Mouse (Mus musculus): ENCODE results near the gene Atf7.

The Atf7 gene

GRCm38 (mm10) chr15:102546246-102546645, 79.0 kb downstream of the Atf7 start:
- DNase-seq = peak in 1 of 2 experiments; percentile 51

- DNase-seq = peak; percentile 89 to 97
Measured at GRCm38 (mm10) chr15:102544801-102545200, 80.5 kb downstream of the Atf7 start.

DNA sequence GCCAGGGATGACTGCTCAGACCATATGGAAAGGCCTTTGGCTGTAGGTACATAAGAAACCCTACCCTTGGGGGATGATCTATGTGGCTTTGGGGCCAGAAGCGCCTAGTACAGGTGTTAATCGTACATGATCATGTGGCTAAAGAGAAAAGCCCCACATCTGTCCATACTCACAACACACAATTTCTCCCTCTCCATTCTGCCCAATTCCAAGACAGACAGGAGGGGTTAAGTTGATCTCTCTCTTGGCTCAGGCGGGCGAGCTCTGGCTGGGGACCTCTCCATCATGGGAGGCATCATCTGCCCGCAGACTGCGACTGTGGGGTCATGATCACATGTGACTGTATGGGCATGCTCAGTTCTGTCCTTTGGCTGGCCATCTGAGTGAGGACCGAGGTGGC, 91.3 kb downstream of the Atf7 start:
- DNase-seq = no peak

- peak in 1 of 2 experiments; percentile 52 for DNase-seq
Measured at GRCm38 (mm10) chr15:102532106-102532900, 93.0 kb downstream of the Atf7 start.

- DNase-seq = no peak
Measured at GRCm38 (mm10) chr15:102531586-102531985, 93.7 kb downstream of the Atf7 start.

DNA sequence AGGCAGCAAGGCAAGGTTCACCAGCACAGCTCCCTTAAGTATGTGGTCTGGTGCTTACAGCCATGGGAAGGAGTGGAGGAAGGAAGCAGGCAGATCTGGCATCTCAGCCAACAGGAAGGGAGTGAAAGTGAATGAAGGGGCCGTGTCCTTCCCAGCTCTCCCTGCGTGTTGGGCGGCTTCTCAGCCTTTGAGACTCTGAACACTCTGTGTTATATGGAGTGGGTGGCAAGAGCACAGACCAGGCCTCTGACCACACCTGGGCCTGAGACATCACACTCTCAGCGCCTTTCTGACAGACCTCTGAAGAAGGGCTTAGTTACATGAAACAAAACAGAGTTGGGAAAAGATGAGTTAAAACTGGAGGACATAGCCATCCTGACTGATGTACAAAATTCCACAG, 94.7 kb downstream of the Atf7 start:
- no peak for DNase-seq

GRCm38 (mm10) chr15:102528396-102528795, 96.9 kb downstream of the Atf7 start:
- no peak for DNase-seq

GRCm38 (mm10) chr15:102527936-102528335, 97.3 kb downstream of the Atf7 start:
- DNase-seq = no peak

DNA sequence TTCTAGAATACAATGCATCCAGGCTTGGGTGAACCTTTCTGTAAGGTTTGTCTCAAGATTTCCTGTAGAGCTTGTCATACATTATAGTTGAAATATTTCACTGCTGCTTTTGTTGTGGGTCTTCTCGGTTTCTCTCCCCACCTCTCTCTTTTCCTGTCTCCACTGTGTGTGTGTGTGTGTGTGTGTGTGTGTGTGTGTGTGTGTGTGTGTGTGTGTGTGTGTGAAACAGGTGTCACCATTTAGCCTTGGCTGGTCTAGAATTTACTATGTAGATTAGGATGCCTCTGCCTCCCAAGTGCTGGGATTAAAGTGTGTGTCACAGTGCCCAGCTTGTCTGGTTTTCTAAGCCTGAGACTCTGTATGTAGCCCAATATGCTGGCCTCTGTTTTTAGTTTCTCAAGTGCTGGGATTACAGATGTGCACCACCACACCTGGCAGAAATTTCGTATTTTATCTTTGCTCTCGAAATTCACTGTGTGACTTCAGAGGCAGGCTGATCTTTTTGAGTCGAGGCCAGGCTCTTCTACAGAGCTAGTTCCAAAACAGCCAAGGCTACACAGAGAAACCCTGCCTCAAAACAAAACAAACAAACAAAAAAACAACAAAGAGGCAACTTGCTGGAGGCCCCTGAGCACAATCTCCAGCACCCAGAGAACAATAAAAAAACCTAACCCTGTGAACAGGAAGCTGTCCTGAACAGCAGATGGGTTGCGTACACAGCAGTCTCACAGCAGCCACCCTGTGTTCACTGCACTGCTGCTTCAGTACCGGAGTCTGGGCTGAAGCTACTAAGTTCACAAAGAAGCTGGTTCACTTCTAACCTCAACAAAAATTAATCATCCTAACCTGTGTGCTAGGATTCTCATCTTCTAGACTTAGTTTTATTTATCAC, 98.9 kb downstream of the Atf7 start:
- no peak for DNase-seq

- peak; percentile 86 to 90 for DNase-seq
Measured at GRCm38 (mm10) chr15:102524892-102525485, 100.3 kb downstream of the Atf7 start, which contains the start of gene Npff. Npff (minus strand) TSS chr15:102524942.

DNA sequence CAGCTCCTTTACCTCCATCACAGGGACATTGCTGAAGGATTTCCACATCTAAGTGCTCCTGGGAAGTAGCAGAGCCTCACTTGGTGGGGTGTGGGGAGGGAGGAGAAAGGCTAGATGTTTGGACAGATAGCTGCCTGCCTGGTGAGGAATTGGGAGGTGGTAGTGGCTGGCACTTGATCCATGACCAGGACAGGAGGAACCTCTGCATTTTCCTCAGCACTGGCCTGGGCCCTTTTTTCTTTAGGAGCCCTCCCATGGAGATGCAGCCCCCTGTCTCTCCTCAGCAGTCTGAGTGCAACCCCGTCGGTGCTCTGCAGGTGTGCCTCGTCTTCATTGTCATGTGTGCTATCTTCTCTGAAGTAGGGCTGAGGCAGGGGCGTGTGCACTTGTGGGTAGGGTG, 103.8 kb downstream of the Atf7 start:
- no peak for DNase-seq

- DNase-seq = peak in 1 of 2 experiments; percentile 47
Measured at GRCm38 (mm10) chr15:102520416-102520815, 104.8 kb downstream of the Atf7 start.

- no peak for DNase-seq
Measured at GRCm38 (mm10) chr15:102519211-102520141, 105.8 kb downstream of the Atf7 start.

DNA sequence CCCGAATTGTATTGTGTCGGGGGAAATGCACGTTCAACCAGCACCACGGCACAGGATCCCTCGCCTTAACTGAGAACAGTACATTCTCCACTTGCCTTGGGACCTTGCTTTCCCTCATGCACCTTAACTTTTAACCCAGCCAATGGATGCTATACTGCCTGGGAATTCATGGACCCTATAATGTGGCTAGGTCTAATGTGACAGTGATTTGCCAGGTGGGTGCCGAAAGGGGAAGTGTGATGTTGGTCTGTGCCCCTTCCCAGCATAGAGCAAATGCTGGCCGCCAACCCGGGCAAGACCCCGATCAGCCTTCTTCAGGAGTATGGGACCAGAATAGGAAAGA, 106.4 kb downstream of the Atf7 start:
- no peak for DNase-seq

DNA sequence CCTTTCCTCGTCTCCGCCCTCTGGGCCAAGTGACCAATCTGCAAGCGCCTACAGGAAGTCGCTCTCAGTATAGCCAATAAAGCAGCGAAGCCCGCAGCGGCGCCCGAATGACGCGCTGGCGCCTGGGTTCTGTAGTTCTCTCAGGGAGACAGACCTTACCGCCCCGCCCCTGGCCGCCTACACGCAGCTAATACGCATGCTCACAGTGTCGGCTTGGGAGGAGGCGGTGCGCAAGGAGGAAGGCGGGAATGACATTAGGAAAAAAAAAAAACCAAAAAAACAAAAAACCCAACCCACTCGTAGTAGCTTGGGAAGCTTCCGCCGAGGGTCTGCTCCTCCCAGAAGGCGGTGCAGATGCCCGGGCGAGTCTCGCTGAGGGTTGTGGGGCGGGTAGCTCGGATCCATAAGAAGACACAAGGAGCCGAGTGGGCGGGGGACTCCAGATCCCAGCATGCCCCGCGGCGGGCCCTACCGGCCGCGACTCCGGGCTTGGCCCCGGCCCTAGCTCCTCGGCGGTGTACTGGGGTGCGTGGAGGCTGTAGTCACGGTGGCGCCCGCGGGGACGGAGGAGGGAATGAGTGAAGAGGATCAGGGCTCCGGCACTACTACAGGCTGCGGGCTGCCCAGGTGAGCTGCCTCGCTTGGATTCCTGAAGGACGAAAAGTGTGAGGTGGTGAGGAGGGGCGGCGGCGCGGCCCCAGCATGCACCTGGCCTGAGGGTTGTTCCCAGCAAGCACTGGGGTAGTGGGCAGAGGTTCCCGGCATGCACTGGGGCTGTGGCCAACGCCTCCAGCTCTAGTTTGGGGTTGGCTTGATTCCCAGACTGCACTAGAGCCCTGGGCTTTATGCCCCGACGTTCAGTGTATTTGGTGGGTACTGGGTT, 107.0 kb downstream of the Atf7 start, which contains the start of gene Tarbp2:
Tarbp2 (plus strand) TSS at position 217 of the 883 bp plus-strand sequence.
- peak; percentile 99 for DNase-seq

- DNase-seq = no peak
Measured at GRCm38 (mm10) chr15:102517631-102517975, 107.7 kb downstream of the Atf7 start.

GRCm38 (mm10) chr15:102516728-102517404, 108.4 kb downstream of the Atf7 start, which contains the start of gene Map3k12:
Map3k12 (minus strand) TSS chr15:102517064.
- DNase-seq = peak; percentile 81 to 84

- peak; percentile 59 to 63 for DNase-seq
Measured at GRCm38 (mm10) chr15:102516293-102516692, 109.0 kb downstream of the Atf7 start.

DNA sequence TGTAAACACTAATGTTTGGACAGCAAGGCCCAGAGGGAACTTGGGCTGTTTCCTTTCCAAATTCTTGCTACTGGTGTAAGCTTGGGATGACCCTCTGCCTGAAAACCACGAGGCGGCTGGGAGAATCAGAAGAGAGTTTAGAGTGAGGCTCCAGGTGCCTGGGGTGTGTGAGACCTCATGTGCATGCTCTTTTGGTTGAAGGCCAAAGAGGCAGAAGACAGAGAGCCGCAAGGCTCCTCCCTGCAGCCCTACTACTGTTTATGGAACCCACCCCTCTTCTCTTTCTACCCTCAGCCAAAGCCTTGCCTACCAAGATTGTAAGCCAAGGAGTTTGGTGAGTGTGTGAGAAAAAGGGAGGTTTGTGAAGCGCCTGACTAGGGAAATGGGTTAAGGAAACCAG, 109.5 kb downstream of the Atf7 start:
- DNase-seq = no peak

- no peak for DNase-seq
Measured at GRCm38 (mm10) chr15:102515261-102515660, 110.0 kb downstream of the Atf7 start.
